Mouse (Mus musculus): ENCODE results near the gene Gpank1. TPM values are rescaled to one million over a fixed set of nuclear protein-coding genes. Genes with fewer than 3 reads are reported as not detected.

Gpank1 gene
- polyA plus RNA-seq (2015; fragmentation: Nextera tagmentation; extraction: Ambion mirVana) = 22.3 and 23.7 TPM in 2 replicates

- WGBS = under 1% methylated on average over 50 of the region's 50 CpGs
- Histone ChIP-seq H3K4me3 (ENCODE audit: low read length) (peak within 1 kb of the TSS; percentile 96), H3K9ac (replicated peaks; ENCODE audit: low read length) (peak within 1 kb of the TSS; percentile 97), H3K36me3 (ENCODE audit: insufficient read depth, low read length) (peaks cover 39% of the 10 kb centered on the region), H3K4me2 (replicated peaks; ENCODE audit: low read depth, low read length) (peak within 1 kb of the TSS; percentile 90), H3K27ac (ENCODE audit: low read length) (peak within 1 kb of the TSS; percentile 85), H3K27me3 (ENCODE audit: insufficient read depth, low read length) (no peaks in the 10 kb centered on the region), H3K4me1 (ENCODE audit: insufficient read depth, low read length) (peaks cover 26% of the 10 kb centered on the region), H3K9me3 (ENCODE audit: low read length) (no peaks in the 10 kb centered on the region)
- ATAC-seq (ENCODE audit: low FRiP score, low TSS enrichment) = peak; percentile 97
These were observed at the start of gene Gpank1 for GRCm38 (mm10) chr17:35121143-35121799. TSS of gene Gpank1 (plus strand) at chr17:35121455.

- H3K27me3 ChIP-seq (ENCODE audit: insufficient read depth, low read length) = no peaks in the 10 kb centered on the region
- H3K4me2 ChIP-seq (replicated peaks; ENCODE audit: low read depth, low read length) = no peak overlapping the region
- H3K9me3 ChIP-seq (ENCODE audit: low read length) = no peaks in the 10 kb centered on the region
- H3K9ac ChIP-seq (replicated peaks; ENCODE audit: low read length) = peak overlapping the region; percentile 26; the same call in 1 of the 2 replicates
- ATAC-seq (ENCODE audit: low FRiP score, low TSS enrichment) = no peak
- H3K36me3 ChIP-seq (ENCODE audit: insufficient read depth, low read length) = no peaks in the 10 kb centered on the region
- peaks cover 36% of the 10 kb centered on the region for H3K4me1 ChIP-seq (ENCODE audit: insufficient read depth, low read length)
- no peak overlapping the region for H3K4me3 ChIP-seq (ENCODE audit: low read length)
- no peak overlapping the region for H3K27ac ChIP-seq (ENCODE audit: low read length)
- WGBS = 30% methylated on average over 17 of the region's 17 CpGs
These were observed 47.2 kb upstream of the Gpank1 start for GRCm38 (mm10) chr17:35074097-35074496.

GRCm38 (mm10) chr17:35076507-35077176, 44.6 kb upstream of the Gpank1 start, which contains the start of gene Ly6g6e:
TSS of gene Ly6g6e (plus strand) at chr17:35076902.
- peak within 1 kb of the TSS; percentile 77 for H3K27ac ChIP-seq (ENCODE audit: low read length)
- no peaks in the 10 kb centered on the region for H3K36me3 ChIP-seq (ENCODE audit: insufficient read depth, low read length)
- 30% methylated on average over 10 of the region's 10 CpGs for WGBS
- peak within 1 kb of the TSS; percentile 67 for H3K4me2 ChIP-seq (replicated peaks; ENCODE audit: low read depth, low read length)
- H3K4me1 ChIP-seq (ENCODE audit: insufficient read depth, low read length) = peaks cover 33% of the 10 kb centered on the region
- peak within 1 kb of the TSS; percentile 72 for H3K9ac ChIP-seq (replicated peaks; ENCODE audit: low read length)
- ATAC-seq (ENCODE audit: low FRiP score, low TSS enrichment) = no peak
- peak within 1 kb of the TSS; percentile 43 for H3K4me3 ChIP-seq (ENCODE audit: low read length)
- no peaks in the 10 kb centered on the region for H3K27me3 ChIP-seq (ENCODE audit: insufficient read depth, low read length)
- H3K9me3 ChIP-seq (ENCODE audit: low read length) = no peaks in the 10 kb centered on the region

GRCm38 (mm10) chr17:35077285-35077684, 44.0 kb upstream of the Gpank1 start:
- peaks cover 27% of the 10 kb centered on the region for H3K4me1 ChIP-seq (ENCODE audit: insufficient read depth, low read length)
- H3K9me3 ChIP-seq (ENCODE audit: low read length) = no peaks in the 10 kb centered on the region
- peak overlapping the region; percentile 67 for H3K4me2 ChIP-seq (replicated peaks; ENCODE audit: low read depth, low read length)
- peak overlapping the region; percentile 43 for H3K4me3 ChIP-seq (ENCODE audit: low read length)
- peak overlapping the region; percentile 72 for H3K9ac ChIP-seq (replicated peaks; ENCODE audit: low read length)
- ATAC-seq (ENCODE audit: low FRiP score, low TSS enrichment) = 0 out of 2 replicates have a peak, but pooled peaks have one; percentile 33
- H3K27ac ChIP-seq (ENCODE audit: low read length) = peak overlapping the region; percentile 77
- no peaks in the 10 kb centered on the region for H3K27me3 ChIP-seq (ENCODE audit: insufficient read depth, low read length)
- no peaks in the 10 kb centered on the region for H3K36me3 ChIP-seq (ENCODE audit: insufficient read depth, low read length)
- 18% methylated on average over 2 of the region's 2 CpGs for WGBS

- Histone ChIP-seq H3K4me2 (replicated peaks; ENCODE audit: low read depth, low read length) (peak within 1 kb of the TSS; percentile 67), H3K36me3 (ENCODE audit: insufficient read depth, low read length) (no peaks in the 10 kb centered on the region), H3K4me3 (ENCODE audit: low read length) (peak within 1 kb of the TSS; percentile 43), H3K27ac (ENCODE audit: low read length) (peak within 1 kb of the TSS; percentile 77), H3K9ac (replicated peaks; ENCODE audit: low read length) (peak within 1 kb of the TSS; percentile 72), H3K4me1 (ENCODE audit: insufficient read depth, low read length) (peaks cover 27% of the 10 kb centered on the region), H3K27me3 (ENCODE audit: insufficient read depth, low read length) (no peaks in the 10 kb centered on the region), H3K9me3 (ENCODE audit: low read length) (no peaks in the 10 kb centered on the region)
- ATAC-seq (ENCODE audit: low FRiP score, low TSS enrichment) = peak; percentile 87
- WGBS = 2% methylated on average over 14 of the region's 14 CpGs
These were observed 43.4 kb upstream of the Gpank1 start, which contains the start of gene Ly6g6d for GRCm38 (mm10) chr17:35077786-35078233. TSS of gene Ly6g6d (minus strand) at chr17:35078065.

- Histone ChIP-seq H3K9me3 (ENCODE audit: low read length) (no peaks in the 10 kb centered on the region), H3K4me2 (replicated peaks; ENCODE audit: low read depth, low read length) (no peak overlapping the region), H3K27me3 (ENCODE audit: insufficient read depth, low read length) (no peaks in the 10 kb centered on the region), H3K27ac (ENCODE audit: low read length) (no peak overlapping the region), H3K4me1 (ENCODE audit: insufficient read depth, low read length) (peaks cover 21% of the 10 kb centered on the region), H3K4me3 (ENCODE audit: low read length) (no peak overlapping the region), H3K9ac (replicated peaks; ENCODE audit: low read length) (no peak overlapping the region), H3K36me3 (ENCODE audit: insufficient read depth, low read length) (no peaks in the 10 kb centered on the region)
- ATAC-seq (ENCODE audit: low FRiP score, low TSS enrichment) = no peak
- WGBS = 66% methylated on average over 9 of the region's 9 CpGs
These were observed 41.5 kb upstream of the Gpank1 start for GRCm38 (mm10) chr17:35079778-35080177.

GRCm38 (mm10) chr17:35080248-35080647, 41.0 kb upstream of the Gpank1 start:
- Histone ChIP-seq H3K27me3 (ENCODE audit: insufficient read depth, low read length) (no peaks in the 10 kb centered on the region), H3K4me2 (replicated peaks; ENCODE audit: low read depth, low read length) (no peak overlapping the region), H3K9me3 (ENCODE audit: low read length) (no peaks in the 10 kb centered on the region), H3K4me3 (ENCODE audit: low read length) (no peak overlapping the region), H3K36me3 (ENCODE audit: insufficient read depth, low read length) (no peaks in the 10 kb centered on the region), H3K4me1 (ENCODE audit: insufficient read depth, low read length) (peaks cover 21% of the 10 kb centered on the region), H3K27ac (ENCODE audit: low read length) (no peak overlapping the region), H3K9ac (replicated peaks; ENCODE audit: low read length) (no peak overlapping the region)
- ATAC-seq (ENCODE audit: low FRiP score, low TSS enrichment) = no peak
- WGBS = 43% methylated on average over 6 of the region's 6 CpGs

GRCm38 (mm10) chr17:35080710-35081109, 40.5 kb upstream of the Gpank1 start:
- Histone ChIP-seq H3K9ac (replicated peaks; ENCODE audit: low read length) (no peak overlapping the region), H3K36me3 (ENCODE audit: insufficient read depth, low read length) (no peaks in the 10 kb centered on the region), H3K9me3 (ENCODE audit: low read length) (no peaks in the 10 kb centered on the region), H3K4me3 (ENCODE audit: low read length) (no peak overlapping the region), H3K27me3 (ENCODE audit: insufficient read depth, low read length) (no peaks in the 10 kb centered on the region), H3K4me1 (ENCODE audit: insufficient read depth, low read length) (peaks cover 21% of the 10 kb centered on the region), H3K4me2 (replicated peaks; ENCODE audit: low read depth, low read length) (no peak overlapping the region), H3K27ac (ENCODE audit: low read length) (no peak overlapping the region)
- 81% methylated on average over 4 of the region's 4 CpGs for WGBS
- no peak for ATAC-seq (ENCODE audit: low FRiP score, low TSS enrichment)

GRCm38 (mm10) chr17:35082841-35083576, 38.2 kb upstream of the Gpank1 start:
- no peak overlapping the region for H3K9ac ChIP-seq (replicated peaks; ENCODE audit: low read length)
- H3K27me3 ChIP-seq (ENCODE audit: insufficient read depth, low read length) = no peaks in the 10 kb centered on the region
- no peak overlapping the region for H3K4me2 ChIP-seq (replicated peaks; ENCODE audit: low read depth, low read length)
- H3K27ac ChIP-seq (ENCODE audit: low read length) = no peak overlapping the region
- H3K4me1 ChIP-seq (ENCODE audit: insufficient read depth, low read length) = peaks cover 2% of the 10 kb centered on the region; the same call in 1 of the 2 replicates
- WGBS = 84% methylated on average over 16 of the region's 16 CpGs
- no peaks in the 10 kb centered on the region for H3K36me3 ChIP-seq (ENCODE audit: insufficient read depth, low read length)
- no peak overlapping the region for H3K4me3 ChIP-seq (ENCODE audit: low read length)
- H3K9me3 ChIP-seq (ENCODE audit: low read length) = no peaks in the 10 kb centered on the region
- ATAC-seq (ENCODE audit: low FRiP score, low TSS enrichment) = no peak

Measured in kidney, embryonic 16.5 days (tissue).